Mouse (Mus musculus) colon, adult 2 months (tissue): ENCODE measurements around the gene Olfr508. TPM values are rescaled to one million over a fixed set of nuclear protein-coding genes. Genes with fewer than 3 reads are reported as not detected.

Experiments
- polyA plus RNA-seq: library from polyadenylated mRNA; depleted of rRNA; stranded (reverse); fragments of >200 nt; gene quantifications from 2 replicates; pipeline ENCODE4 v1.2.3, GENCODE M21; 2012; rRNA removed

Gene Olfr508
- not detected in 2 replicates for polyA plus RNA-seq

DNA sequence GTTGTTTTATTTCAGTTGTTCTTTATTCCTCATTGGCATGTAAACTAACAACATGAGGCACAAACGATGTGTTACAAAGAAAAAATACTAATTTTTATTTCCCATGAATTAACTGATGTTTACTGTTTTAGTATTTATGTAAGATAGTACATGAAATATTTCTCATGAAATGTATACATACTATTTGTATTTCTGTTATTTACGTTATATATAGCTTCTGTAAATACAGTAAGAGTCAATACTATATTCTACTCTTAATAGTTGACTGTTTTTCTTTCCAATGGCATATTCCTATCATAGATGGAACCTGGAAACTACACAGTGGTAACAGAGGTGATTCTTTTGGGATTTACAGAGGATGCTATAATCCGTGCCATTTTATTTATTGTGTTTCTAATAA is at the start of gene Olfr508:
Olfr508 (plus strand) TSS at position 301 of the 400 bp plus-strand sequence.

GRCm38 (mm10) chr7:108610487-108610886 is 19.3 kb upstream of the Olfr508 start, which contains the start of gene Olfr506:
Olfr506 (plus strand) TSS chr7:108610787.

GRCm38 (mm10) chr7:108621514-108621913 is 8.3 kb upstream of the Olfr508 start, which contains the start of gene Olfr507:
Olfr507 (plus strand) TSS chr7:108621814.

DNA sequence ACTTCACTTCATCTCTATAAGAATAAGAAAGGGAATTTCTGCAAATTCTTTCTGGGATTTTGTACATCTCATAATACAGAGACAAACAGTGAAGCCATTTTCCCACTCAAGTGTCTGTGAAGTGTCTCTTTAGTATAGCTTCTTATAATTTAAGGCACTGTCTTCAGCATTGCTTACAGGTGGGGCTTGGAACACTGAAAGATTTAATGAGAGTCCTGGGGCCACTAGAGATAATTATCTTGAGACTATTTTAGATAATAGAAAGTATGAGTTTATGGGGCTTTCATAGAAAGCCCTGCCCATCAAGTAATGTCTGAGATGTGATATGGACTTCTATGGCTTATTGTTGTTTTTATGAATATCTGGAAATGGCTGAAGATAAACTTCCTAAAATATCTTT is 22.0 kb downstream of the Olfr508 start, which contains the start of gene Olfr509:
Olfr509 (minus strand) TSS at position 101 of the 400 bp plus-strand sequence.

GRCm38 (mm10) chr7:108666118-108666517 is 36.3 kb downstream of the Olfr508 start, which contains the start of gene Olfr510:
Olfr510 (plus strand) TSS chr7:108666418.

Other genes with a start within 250 kb of the Olfr508 start
- gene Olfr495, start 236.8 kb upstream of the Olfr508 start, polyA plus RNA-seq, result not detected in 2 replicates
- gene Olfr497, start 209.6 kb upstream of the Olfr508 start, polyA plus RNA-seq, result not detected in 2 replicates
- not detected in 2 replicates for gene Olfr498, start 164.7 kb upstream of the Olfr508 start, polyA plus RNA-seq
- gene Olfr502, start 104.9 kb upstream of the Olfr508 start, polyA plus RNA-seq, result not detected in 2 replicates
- not detected in 2 replicates for gene Olfr503, start 85.5 kb upstream of the Olfr508 start, polyA plus RNA-seq
- not detected in 2 replicates for gene Olfr504, start 64.2 kb upstream of the Olfr508 start, polyA plus RNA-seq
- gene Olfr506, start 19.2 kb upstream of the Olfr508 start, polyA plus RNA-seq, result not detected in 2 replicates
- not detected in 2 replicates for gene Olfr507, start 8.2 kb upstream of the Olfr508 start, polyA plus RNA-seq
- not detected in 2 replicates for gene Olfr509, start 21.9 kb downstream of the Olfr508 start, polyA plus RNA-seq
- gene Olfr510, start 36.4 kb downstream of the Olfr508 start, polyA plus RNA-seq, result not detected in 2 replicates
- gene Olfr512, start 83.3 kb downstream of the Olfr508 start, polyA plus RNA-seq, result not detected in 2 replicates
- gene Olfr513, start 121.0 kb downstream of the Olfr508 start, polyA plus RNA-seq, result not detected in 2 replicates
- not detected in 2 replicates for gene Olfr514, start 196.0 kb downstream of the Olfr508 start, polyA plus RNA-seq
- not detected in 2 replicates for gene Olfr516, start 220.5 kb downstream of the Olfr508 start, polyA plus RNA-seq
- not detected in 2 replicates for gene Olfr517, start 242.4 kb downstream of the Olfr508 start, polyA plus RNA-seq